Mouse (Mus musculus): Measurements from ENCODE around the gene Rpl9-ps6. TPM values are rescaled to one million over a fixed set of nuclear protein-coding genes. Genes with fewer than 3 reads are reported as not detected.
"Not testable (repeated sequence)": the region's sequence is repeated elsewhere in the genome, so short reads cannot be mapped to it uniquely, and the experiment has no call there.

Gene Rpl9-ps6
- polyA plus RNA-seq, 1 experiment from 2014 or later = 142 TPM

- WGBS = 82% methylated on average over 12 of the region's 12 CpGs
- Histone ChIP-seq H3K27ac (ENCODE audit: low read depth, low read length) (no peak overlapping the region), H3K27me3 (ENCODE audit: control insufficient read depth, insufficient read depth, low read length) (no peaks in the 10 kb centered on the region), H3K9ac (ENCODE audit: low read depth, low read length) (no peak overlapping the region), H3K36me3 (ENCODE audit: control insufficient read depth, insufficient read depth, low read length) (no peaks in the 10 kb centered on the region), H3K4me3 (ENCODE audit: low read length) (no peak overlapping the region), H3K4me1 (ENCODE audit: control insufficient read depth, insufficient read depth, low read length) (no peaks in the 10 kb centered on the region), H3K9me3 (ENCODE audit: control insufficient read depth, low read length) (no peaks in the 10 kb centered on the region), H3K4me2 (replicated peaks; ENCODE audit: low read depth, low read length) (no peak overlapping the region)
- ATAC-seq (ENCODE audit: low FRiP score, low TSS enrichment) = no peak
Measured at GRCm38 (mm10) chr19:32476016-32476711, 9.8 kb upstream of the Rpl9-ps6 start.

DNA sequence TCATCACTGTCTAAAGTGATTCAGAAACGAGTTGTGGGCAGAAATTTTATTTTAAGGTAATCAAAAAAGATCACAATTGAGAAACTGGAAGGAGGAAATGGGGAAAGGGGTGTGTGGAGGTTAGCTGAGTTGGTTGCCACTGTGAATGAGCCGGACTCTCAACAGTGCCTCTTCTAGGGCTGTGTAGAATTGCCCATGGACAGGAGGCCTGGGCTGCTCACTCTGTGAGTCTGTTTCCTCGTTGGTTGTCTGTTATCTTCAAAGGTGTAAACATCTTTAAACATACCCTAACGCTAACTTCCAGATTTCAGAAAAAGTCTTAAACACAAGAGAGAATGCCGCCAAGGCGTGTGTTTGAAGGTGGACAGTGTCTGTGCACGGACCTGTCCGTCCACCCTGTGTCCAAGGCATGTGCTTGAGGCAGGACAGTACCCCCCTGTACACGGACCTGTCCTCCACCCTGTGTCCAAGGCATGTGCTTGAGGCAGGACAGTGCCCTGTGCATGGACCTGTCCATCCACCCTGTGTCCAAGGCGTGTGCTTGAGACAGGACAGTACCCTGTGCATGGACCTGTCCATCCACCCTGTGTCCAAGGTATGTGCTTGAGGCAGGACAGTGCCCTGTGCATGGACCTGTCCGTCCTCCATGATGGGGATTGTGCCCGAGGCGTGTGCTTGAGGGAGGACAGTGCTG, 4.3 kb upstream of the Rpl9-ps6 start:
- Histone ChIP-seq H3K9ac (ENCODE audit: low read depth, low read length) (no peak overlapping the region), H3K36me3 (ENCODE audit: control insufficient read depth, insufficient read depth, low read length) (no peaks in the 10 kb centered on the region), H3K4me1 (ENCODE audit: control insufficient read depth, insufficient read depth, low read length) (no peaks in the 10 kb centered on the region), H3K27me3 (ENCODE audit: control insufficient read depth, insufficient read depth, low read length) (no peaks in the 10 kb centered on the region), H3K27ac (ENCODE audit: low read depth, low read length) (no peak overlapping the region), H3K4me3 (ENCODE audit: low read length) (no peak overlapping the region), H3K4me2 (replicated peaks; ENCODE audit: low read depth, low read length) (no peak overlapping the region), H3K9me3 (ENCODE audit: control insufficient read depth, low read length) (no peaks in the 10 kb centered on the region)
- no peak for ATAC-seq (ENCODE audit: low FRiP score, low TSS enrichment)
- 89% methylated on average over 13 of the region's 13 CpGs for WGBS

DNA sequence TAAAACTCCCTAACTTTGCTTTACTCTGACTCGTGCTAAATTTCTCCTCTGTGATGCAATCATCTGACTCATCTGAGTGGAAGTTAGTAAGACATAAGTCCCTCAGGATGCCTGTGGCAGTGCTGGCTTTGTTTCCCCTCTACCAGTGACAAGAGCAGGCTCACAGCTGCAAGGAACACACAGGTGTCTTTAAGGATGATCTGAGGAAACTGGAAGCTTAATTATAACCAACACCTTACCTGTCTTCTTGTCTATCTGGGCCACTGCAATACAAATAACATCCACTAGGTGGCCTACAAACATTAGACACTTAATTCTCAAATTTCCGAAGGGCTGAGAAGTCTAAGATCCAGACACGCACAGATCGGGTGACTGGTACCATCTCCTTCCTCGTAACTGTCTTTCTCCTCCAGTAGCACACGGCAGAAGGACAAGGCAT, 3.7 kb upstream of the Rpl9-ps6 start:
- Histone ChIP-seq H3K4me1 (ENCODE audit: control insufficient read depth, insufficient read depth, low read length) (no peaks in the 10 kb centered on the region), H3K4me2 (replicated peaks; ENCODE audit: low read depth, low read length) (no peak overlapping the region), H3K27me3 (ENCODE audit: control insufficient read depth, insufficient read depth, low read length) (no peaks in the 10 kb centered on the region), H3K27ac (ENCODE audit: low read depth, low read length) (no peak overlapping the region), H3K4me3 (ENCODE audit: low read length) (no peak overlapping the region), H3K9ac (ENCODE audit: low read depth, low read length) (no peak overlapping the region), H3K9me3 (ENCODE audit: control insufficient read depth, low read length) (no peaks in the 10 kb centered on the region), H3K36me3 (ENCODE audit: control insufficient read depth, insufficient read depth, low read length) (no peaks in the 10 kb centered on the region)
- WGBS = 21% methylated on average over 6 of the region's 6 CpGs
- ATAC-seq (ENCODE audit: low FRiP score, low TSS enrichment) = no peak

DNA sequence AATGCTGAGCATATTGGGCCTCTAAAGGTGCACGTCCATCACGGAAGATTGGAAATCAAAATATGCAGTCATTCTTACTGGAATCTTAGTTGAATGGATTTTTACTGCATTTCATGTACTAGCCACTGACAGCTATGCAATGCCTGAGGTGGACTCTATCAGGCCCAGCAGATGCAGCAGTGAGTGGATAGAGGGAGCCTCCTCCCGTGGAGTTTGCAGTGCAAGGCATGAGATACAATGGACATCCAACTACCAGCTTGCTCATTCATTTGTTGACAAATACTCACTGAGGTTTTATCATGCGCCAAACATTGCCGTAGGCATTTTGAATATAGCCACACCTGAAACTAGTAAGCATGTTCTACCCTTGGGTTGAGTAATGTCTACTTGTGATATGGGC, 947 bp upstream of the Rpl9-ps6 start:
- no peaks in the 10 kb centered on the region for H3K27me3 ChIP-seq (ENCODE audit: control insufficient read depth, insufficient read depth, low read length)
- no peaks in the 10 kb centered on the region for H3K36me3 ChIP-seq (ENCODE audit: control insufficient read depth, insufficient read depth, low read length)
- no peak for ATAC-seq (ENCODE audit: low FRiP score, low TSS enrichment)
- no peak overlapping the region for H3K27ac ChIP-seq (ENCODE audit: low read depth, low read length)
- no peak overlapping the region for H3K4me3 ChIP-seq (ENCODE audit: low read length)
- H3K4me1 ChIP-seq (ENCODE audit: control insufficient read depth, insufficient read depth, low read length) = no peaks in the 10 kb centered on the region
- WGBS = 94% methylated on average over 5 of the region's 5 CpGs
- H3K9me3 ChIP-seq (ENCODE audit: control insufficient read depth, low read length) = no peaks in the 10 kb centered on the region
- no peak overlapping the region for H3K9ac ChIP-seq (ENCODE audit: low read depth, low read length)
- no peak overlapping the region for H3K4me2 ChIP-seq (replicated peaks; ENCODE audit: low read depth, low read length)

DNA sequence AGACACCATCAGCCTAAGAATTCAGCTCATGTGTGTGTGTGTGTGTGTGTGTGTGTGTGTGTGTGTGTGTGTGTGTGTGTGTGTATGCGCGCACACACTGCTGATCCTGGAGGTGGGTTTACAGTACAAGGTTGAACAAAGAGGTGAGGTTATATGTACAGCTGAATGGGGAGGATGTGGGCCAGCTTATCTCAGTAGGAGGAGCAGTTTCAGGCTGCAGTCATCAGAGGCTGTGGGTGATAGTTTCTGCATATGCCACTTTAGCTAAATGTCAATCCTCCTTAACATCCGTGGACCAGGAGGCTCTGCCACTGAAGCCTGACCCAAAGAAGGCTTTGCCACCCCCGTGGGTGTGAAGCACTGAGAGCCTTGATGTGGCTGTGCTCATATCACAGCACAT, 1.1 kb downstream of the Rpl9-ps6 start:
- no peak overlapping the region for H3K9ac ChIP-seq (ENCODE audit: low read depth, low read length)
- no peaks in the 10 kb centered on the region for H3K27me3 ChIP-seq (ENCODE audit: control insufficient read depth, insufficient read depth, low read length)
- H3K4me1 ChIP-seq (ENCODE audit: control insufficient read depth, insufficient read depth, low read length) = no peaks in the 10 kb centered on the region
- no peak overlapping the region for H3K27ac ChIP-seq (ENCODE audit: low read depth, low read length)
- H3K4me3 ChIP-seq (ENCODE audit: low read length) = no peak overlapping the region
- H3K4me2 ChIP-seq (replicated peaks; ENCODE audit: low read depth, low read length) = no peak overlapping the region
- H3K9me3 ChIP-seq (ENCODE audit: control insufficient read depth, low read length) = no peaks in the 10 kb centered on the region
- WGBS = 85% methylated on average over 3 of the region's 4 CpGs
- no peaks in the 10 kb centered on the region for H3K36me3 ChIP-seq (ENCODE audit: control insufficient read depth, insufficient read depth, low read length)
- ATAC-seq (ENCODE audit: low FRiP score, low TSS enrichment) = no peak

GRCm38 (mm10) chr19:32463037-32463436, 3.3 kb downstream of the Rpl9-ps6 start:
- Histone ChIP-seq H3K27ac (ENCODE audit: low read depth, low read length) (no peak overlapping the region), H3K27me3 (ENCODE audit: control insufficient read depth, insufficient read depth, low read length) (no peaks in the 10 kb centered on the region), H3K4me3 (ENCODE audit: low read length) (no peak overlapping the region), H3K36me3 (ENCODE audit: control insufficient read depth, insufficient read depth, low read length) (no peaks in the 10 kb centered on the region), H3K9me3 (ENCODE audit: control insufficient read depth, low read length) (peaks cover 3% of the 10 kb centered on the region; the same call in 1 of the 2 replicates), H3K4me2 (replicated peaks; ENCODE audit: low read depth, low read length) (no peak overlapping the region), H3K4me1 (ENCODE audit: control insufficient read depth, insufficient read depth, low read length) (no peaks in the 10 kb centered on the region), H3K9ac (ENCODE audit: low read depth, low read length) (no peak overlapping the region)
- ATAC-seq (ENCODE audit: low FRiP score, low TSS enrichment) = no peak
- WGBS = 89% methylated on average over 6 of the region's 6 CpGs

DNA sequence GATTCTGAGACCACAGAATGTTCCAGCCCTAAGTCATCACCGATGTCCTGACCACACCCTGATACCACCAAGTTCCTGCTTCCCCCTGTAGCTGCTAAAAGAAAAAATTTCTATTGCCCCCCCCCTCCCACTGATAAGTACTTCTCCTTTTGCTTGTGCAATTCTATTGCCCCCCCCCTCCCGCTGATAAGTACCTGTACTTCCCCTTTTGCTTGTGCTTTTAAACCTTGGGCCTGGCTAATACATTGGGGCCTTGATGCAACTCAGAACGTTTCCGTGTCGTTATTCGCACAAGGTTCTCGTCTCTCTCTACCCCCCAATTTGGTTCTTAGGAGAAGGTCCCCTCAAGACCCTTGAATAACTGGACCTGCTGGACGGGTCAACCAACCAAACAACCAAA, 8.7 kb downstream of the Rpl9-ps6 start:
- H3K36me3 ChIP-seq (ENCODE audit: control insufficient read depth, insufficient read depth, low read length); H3K9me3 ChIP-seq (ENCODE audit: control insufficient read depth, low read length); H3K4me1 ChIP-seq (ENCODE audit: control insufficient read depth, insufficient read depth, low read length); H3K27me3 ChIP-seq (ENCODE audit: control insufficient read depth, insufficient read depth, low read length); H3K4me3 ChIP-seq (ENCODE audit: low read length); ATAC-seq (ENCODE audit: low FRiP score, low TSS enrichment); H3K27ac ChIP-seq (ENCODE audit: low read depth, low read length); H3K4me2 ChIP-seq (replicated peaks; ENCODE audit: low read depth, low read length); H3K9ac ChIP-seq (ENCODE audit: low read depth, low read length): not testable (repeated sequence)
- WGBS = 86% methylated on average over 8 of the region's 8 CpGs

GRCm38 (mm10) chr19:32456744-32457143, 9.6 kb downstream of the Rpl9-ps6 start:
- Histone ChIP-seq H3K27me3 (ENCODE audit: control insufficient read depth, insufficient read depth, low read length) (no peaks in the 10 kb centered on the region), H3K4me2 (replicated peaks; ENCODE audit: low read depth, low read length) (no peak overlapping the region), H3K27ac (ENCODE audit: low read depth, low read length) (no peak overlapping the region), H3K4me3 (ENCODE audit: low read length) (no peak overlapping the region), H3K36me3 (ENCODE audit: control insufficient read depth, insufficient read depth, low read length) (no peaks in the 10 kb centered on the region), H3K9ac (ENCODE audit: low read depth, low read length) (no peak overlapping the region), H3K9me3 (ENCODE audit: control insufficient read depth, low read length) (peaks cover 3% of the 10 kb centered on the region; the same call in 1 of the 2 replicates), H3K4me1 (ENCODE audit: control insufficient read depth, insufficient read depth, low read length) (no peaks in the 10 kb centered on the region)
- no peak for ATAC-seq (ENCODE audit: low FRiP score, low TSS enrichment)
- WGBS = 95% methylated on average over 2 of the region's 2 CpGs

GRCm38 (mm10) chr19:32452231-32452630, 14.1 kb downstream of the Rpl9-ps6 start:
- Histone ChIP-seq H3K27me3 (ENCODE audit: control insufficient read depth, insufficient read depth, low read length) (no peaks in the 10 kb centered on the region), H3K27ac (ENCODE audit: low read depth, low read length) (no peak overlapping the region), H3K9ac (ENCODE audit: low read depth, low read length) (no peak overlapping the region), H3K4me1 (ENCODE audit: control insufficient read depth, insufficient read depth, low read length) (no peaks in the 10 kb centered on the region), H3K36me3 (ENCODE audit: control insufficient read depth, insufficient read depth, low read length) (no peaks in the 10 kb centered on the region), H3K4me3 (ENCODE audit: low read length) (no peak overlapping the region), H3K9me3 (ENCODE audit: control insufficient read depth, low read length) (peaks cover 3% of the 10 kb centered on the region; the same call in 1 of the 2 replicates), H3K4me2 (replicated peaks; ENCODE audit: low read depth, low read length) (no peak overlapping the region)
- no peak for ATAC-seq (ENCODE audit: low FRiP score, low TSS enrichment)
- WGBS = 77% methylated on average over 4 of the region's 4 CpGs
